Mouse (Mus musculus): Measurements from ENCODE around the gene Nags.

DNA sequence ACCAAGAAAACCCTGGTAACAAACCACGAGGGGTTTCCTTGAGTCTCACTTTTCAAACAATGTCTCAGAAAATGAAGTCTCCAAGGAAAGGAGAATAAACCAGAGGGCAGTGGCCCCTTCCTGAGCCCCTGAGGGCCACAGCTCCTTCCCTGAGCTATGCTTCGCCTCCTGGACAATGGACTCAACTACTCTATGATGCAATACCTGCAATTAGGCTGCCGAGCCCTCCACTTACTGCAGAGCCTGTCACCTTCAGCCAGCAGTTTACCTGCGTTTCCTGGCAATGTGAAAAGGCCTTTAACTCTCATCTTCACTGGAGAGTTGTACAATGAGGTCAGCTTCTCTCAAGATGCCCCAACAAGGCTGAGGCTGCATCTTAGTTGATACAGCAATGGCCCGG, 23.4 kb downstream of the Nags start:
- TF ChIP-seq POLR2A (IDR thresholded peaks at IDR 0.05; ENCODE audit: extremely low read depth, insufficient read depth, low read length) (no peak), CTCF (IDR thresholded peaks at IDR 0.05; ENCODE audit: extremely low read depth, insufficient read depth, low read length) (no peak)

All from cortical plate, adult 2 months (tissue).